Mouse (Mus musculus): ENCODE results near the gene Orc6. TPM values are rescaled to one million over a fixed set of nuclear protein-coding genes. Genes with fewer than 3 reads are reported as not detected.

The Orc6 gene
- 111 and 116 TPM in 2 replicates for polyA plus RNA-seq (2015; fragmentation: Nextera tagmentation; extraction: Ambion mirVana)

DNA sequence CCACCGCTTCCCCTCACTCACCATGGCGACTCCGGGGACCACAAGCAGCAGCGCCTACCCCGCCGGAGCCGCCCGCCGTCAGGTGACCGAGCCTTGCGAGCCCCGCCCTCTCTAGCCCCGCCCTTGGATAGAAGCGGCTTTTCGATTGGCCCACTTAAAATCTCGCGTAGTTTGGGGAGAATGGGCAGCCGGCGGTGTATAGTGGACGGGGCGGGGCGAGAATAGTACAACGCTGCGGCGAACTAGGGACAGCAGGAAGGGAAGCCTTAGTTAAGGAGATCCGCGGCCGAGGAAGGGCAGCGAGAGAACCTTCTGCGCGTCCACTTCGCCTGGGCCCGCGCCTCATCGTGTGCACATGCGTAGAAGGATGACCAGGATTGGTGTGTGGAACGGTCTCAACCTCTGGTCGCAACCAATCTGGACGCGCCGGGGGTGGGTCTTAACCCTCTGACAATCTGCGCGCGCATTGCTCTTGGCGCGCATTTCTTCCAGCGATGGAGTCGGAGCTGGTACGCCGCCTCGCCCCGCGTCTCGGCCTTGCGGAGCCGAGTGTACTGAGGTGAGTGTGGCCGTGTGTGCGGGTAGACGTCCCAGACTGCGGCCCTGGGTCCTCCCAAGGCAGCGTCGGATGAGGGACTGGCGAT lies at the start of gene Orc6, which contains the start of gene Vps35:
Gene Orc6 (plus strand): TSS at position 199 of the 644 bp plus-strand sequence.
Gene Vps35 (minus strand): TSS at position 369 of the 644 bp plus-strand sequence.
- no peaks in the 10 kb centered on the region for H3K27me3 ChIP-seq
- under 1% methylated on average over 63 of the region's 63 CpGs for WGBS
- peak within 1 kb of the TSS; percentile 94 for H3K4me3 ChIP-seq
- peak within 1 kb of the TSS; percentile 97 for H3K27ac ChIP-seq
- peak within 1 kb of the TSS; percentile 96 for H3K9ac ChIP-seq
- peaks cover 25% of the 10 kb centered on the region for H3K4me1 ChIP-seq
- H3K36me3 ChIP-seq: peaks cover 21% of the 10 kb centered on the region
- no peaks in the 10 kb centered on the region for H3K9me3 ChIP-seq
- peak within 1 kb of the TSS; percentile 85 for H3K4me2 ChIP-seq
- ATAC-seq (ENCODE audit: insufficient number of reproducible peaks, insufficient read depth, low FRiP score, low TSS enrichment, low read depth): peak; percentile 98

GRCm38 (mm10) chr8:85286846-85287245 lies 12.6 kb upstream of the Orc6 start:
- H3K36me3 ChIP-seq: peaks cover 66% of the 10 kb centered on the region
- H3K27me3 ChIP-seq: no peaks in the 10 kb centered on the region
- no peak overlapping the region for H3K27ac ChIP-seq
- H3K4me3 ChIP-seq: no peak overlapping the region
- ATAC-seq (ENCODE audit: insufficient number of reproducible peaks, insufficient read depth, low FRiP score, low TSS enrichment, low read depth): no peak
- no peaks in the 10 kb centered on the region for H3K9me3 ChIP-seq
- H3K4me2 ChIP-seq: no peak overlapping the region
- no peaks in the 10 kb centered on the region for H3K4me1 ChIP-seq
- 92% methylated on average over 1 of the region's 1 CpGs for WGBS
- H3K9ac ChIP-seq: no peak overlapping the region

DNA sequence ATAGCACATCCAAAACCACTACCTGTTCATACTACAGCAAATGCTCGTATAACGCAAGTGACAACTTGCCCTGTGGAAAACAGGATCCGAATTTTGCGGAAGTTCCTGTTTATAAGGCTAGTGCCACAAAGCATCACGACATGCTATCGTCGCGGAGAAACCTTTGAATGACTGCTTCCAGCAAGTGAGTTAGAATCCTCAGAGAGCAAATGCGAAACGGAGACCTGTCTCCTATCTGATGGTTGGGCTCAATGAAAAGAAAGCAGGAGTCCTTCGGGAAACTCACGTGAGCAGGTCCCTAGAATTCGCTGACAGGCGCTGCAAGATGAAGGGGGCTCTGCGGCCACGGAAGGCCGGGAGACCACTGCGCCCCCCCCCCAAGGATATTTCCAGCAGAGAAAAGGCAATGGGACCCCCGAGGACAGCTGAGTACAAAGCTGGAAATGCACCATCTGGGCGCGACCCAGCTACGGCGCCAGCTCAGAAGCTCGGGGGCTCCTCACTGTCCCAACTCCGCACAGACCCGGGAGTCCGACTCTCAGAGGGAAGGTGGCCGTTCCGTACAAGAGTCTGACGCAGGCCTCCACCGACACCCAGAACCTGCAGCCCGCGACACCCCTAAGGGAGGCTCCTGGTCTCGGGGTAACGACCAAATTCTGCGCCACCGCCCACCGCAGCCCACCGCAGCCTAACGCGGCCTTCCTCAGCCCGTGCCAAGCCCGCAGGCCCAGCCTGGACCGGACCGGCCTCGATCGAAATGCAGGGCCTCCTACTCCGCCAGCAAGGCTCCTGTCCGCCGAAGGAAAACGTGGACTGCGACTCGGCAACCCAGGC lies 615 bp upstream of the Orc6 start:
- Histone ChIP-seq H3K4me2 (peak overlapping the region; percentile 85), H3K9ac (peak overlapping the region; percentile 96), H3K27me3 (no peaks in the 10 kb centered on the region), H3K4me3 (peak overlapping the region; percentile 94), H3K9me3 (no peaks in the 10 kb centered on the region), H3K27ac (peak overlapping the region; percentile 97), H3K36me3 (peaks cover 22% of the 10 kb centered on the region), H3K4me1 (peaks cover 25% of the 10 kb centered on the region)
- WGBS: under 1% methylated on average over 52 of the region's 53 CpGs
- ATAC-seq (ENCODE audit: insufficient number of reproducible peaks, insufficient read depth, low FRiP score, low TSS enrichment, low read depth): 0 out of 2 replicates have a peak, but pooled peaks have one; percentile 28

DNA sequence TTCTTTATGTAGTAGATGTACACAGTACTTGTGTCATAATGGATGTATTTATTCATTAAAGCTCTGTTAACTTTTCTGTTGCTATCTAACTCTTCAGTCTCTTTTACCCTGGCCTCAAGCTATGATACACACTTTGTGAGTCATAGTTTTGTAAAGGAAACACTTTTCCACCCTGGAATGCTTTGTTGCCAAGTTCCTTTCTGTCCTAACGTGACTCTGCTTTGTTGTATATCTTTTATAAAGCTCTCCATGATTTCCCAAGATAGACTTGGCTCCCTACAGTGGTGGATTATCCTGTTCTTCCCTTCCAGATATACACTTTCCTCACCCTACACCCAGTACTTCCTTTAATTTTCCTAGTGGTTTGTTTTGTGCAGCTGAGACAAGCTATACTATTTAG lies 2.5 kb downstream of the Orc6 start:
- H3K4me3 ChIP-seq: no peak overlapping the region
- H3K4me2 ChIP-seq: no peak overlapping the region
- peaks cover 25% of the 10 kb centered on the region for H3K4me1 ChIP-seq
- no peaks in the 10 kb centered on the region for H3K27me3 ChIP-seq
- 61% methylated on average over 1 of the region's 1 CpGs for WGBS
- H3K9me3 ChIP-seq: no peaks in the 10 kb centered on the region
- peaks cover 41% of the 10 kb centered on the region for H3K36me3 ChIP-seq
- ATAC-seq (ENCODE audit: insufficient number of reproducible peaks, insufficient read depth, low FRiP score, low TSS enrichment, low read depth): no peak
- no peak overlapping the region for H3K9ac ChIP-seq
- no peak overlapping the region for H3K27ac ChIP-seq

GRCm38 (mm10) chr8:85302931-85303330 lies 3.5 kb downstream of the Orc6 start:
- no peak overlapping the region for H3K4me2 ChIP-seq
- H3K27ac ChIP-seq: no peak overlapping the region
- H3K9me3 ChIP-seq: no peaks in the 10 kb centered on the region
- H3K4me3 ChIP-seq: no peak overlapping the region
- no peak overlapping the region for H3K9ac ChIP-seq
- no peaks in the 10 kb centered on the region for H3K27me3 ChIP-seq
- H3K4me1 ChIP-seq: peaks cover 20% of the 10 kb centered on the region
- H3K36me3 ChIP-seq: peaks cover 48% of the 10 kb centered on the region
- no peak for ATAC-seq (ENCODE audit: insufficient number of reproducible peaks, insufficient read depth, low FRiP score, low TSS enrichment, low read depth)
- WGBS: 92% methylated on average over 3 of the region's 3 CpGs

DNA sequence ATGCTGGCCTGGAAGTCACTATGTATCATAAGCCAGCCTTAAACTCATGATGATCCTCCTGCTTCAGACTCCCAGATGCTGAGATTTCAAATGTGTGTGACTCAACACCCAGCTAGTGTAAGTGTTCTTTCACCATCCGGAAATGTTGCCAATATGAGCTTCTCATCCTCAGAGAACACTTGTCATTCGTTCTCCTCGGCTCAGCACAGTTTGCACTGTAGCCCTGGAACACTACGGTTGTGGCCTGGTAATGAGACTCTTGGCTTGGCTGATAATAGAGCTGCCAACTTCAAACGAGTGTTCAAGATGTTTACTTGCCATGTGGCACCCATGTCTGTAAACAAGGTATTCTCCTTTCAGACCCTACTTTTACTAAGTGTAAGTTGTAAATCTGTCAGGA lies 4.1 kb downstream of the Orc6 start:
- Histone ChIP-seq H3K9ac (no peak overlapping the region), H3K27ac (no peak overlapping the region), H3K4me2 (no peak overlapping the region), H3K36me3 (peaks cover 54% of the 10 kb centered on the region), H3K9me3 (no peaks in the 10 kb centered on the region), H3K4me1 (peaks cover 14% of the 10 kb centered on the region), H3K4me3 (no peak overlapping the region), H3K27me3 (no peaks in the 10 kb centered on the region)
- ATAC-seq (ENCODE audit: insufficient number of reproducible peaks, insufficient read depth, low FRiP score, low TSS enrichment, low read depth): no peak
- WGBS: 87% methylated on average over 5 of the region's 5 CpGs

DNA sequence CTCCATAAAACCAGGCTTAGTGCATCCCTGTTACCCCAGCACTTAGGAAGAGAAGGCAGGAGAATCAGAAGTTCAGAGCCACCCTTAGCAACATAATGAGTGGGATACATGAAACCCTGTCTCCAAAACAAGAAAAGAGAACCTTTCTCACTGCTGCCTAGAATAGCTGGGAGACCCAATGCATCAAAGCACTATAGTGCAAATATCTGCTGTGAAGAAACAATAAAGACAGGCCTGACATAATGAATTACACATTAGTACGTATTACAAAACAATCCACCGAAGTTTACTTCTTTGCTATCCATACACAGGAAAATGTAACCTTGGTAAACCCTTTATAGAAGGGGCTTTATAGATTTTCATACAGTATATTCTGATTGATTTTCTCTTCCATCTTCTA lies 9.1 kb downstream of the Orc6 start:
- Histone ChIP-seq H3K27ac (no peak overlapping the region), H3K36me3 (peaks cover 50% of the 10 kb centered on the region), H3K9ac (no peak overlapping the region), H3K9me3 (no peaks in the 10 kb centered on the region), H3K4me2 (no peak overlapping the region), H3K4me3 (no peak overlapping the region), H3K4me1 (no peaks in the 10 kb centered on the region), H3K27me3 (no peaks in the 10 kb centered on the region)
- no peak for ATAC-seq (ENCODE audit: insufficient number of reproducible peaks, insufficient read depth, low FRiP score, low TSS enrichment, low read depth)
- 89% methylated on average over 2 of the region's 2 CpGs for WGBS

DNA sequence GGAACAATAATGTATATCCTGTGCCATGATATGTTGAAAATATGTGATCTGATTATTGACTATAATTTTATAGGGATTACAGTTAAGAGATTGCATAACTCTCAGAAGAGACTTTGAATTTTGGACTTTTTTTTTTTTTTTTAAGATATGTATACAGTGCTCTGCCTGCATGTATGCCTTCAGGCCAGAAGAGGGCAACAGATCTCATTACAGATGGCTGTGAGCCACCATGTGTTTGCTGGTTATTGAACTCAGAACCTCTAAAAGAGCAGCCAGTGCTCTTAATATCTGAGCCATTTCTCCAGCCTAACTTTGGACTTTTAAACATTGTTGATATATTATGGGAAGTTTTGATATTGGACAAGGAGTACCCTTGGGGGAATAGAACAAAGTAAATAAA lies 12.3 kb downstream of the Orc6 start:
- no peaks in the 10 kb centered on the region for H3K4me1 ChIP-seq
- no peaks in the 10 kb centered on the region for H3K9me3 ChIP-seq
- no peaks in the 10 kb centered on the region for H3K27me3 ChIP-seq
- no peak overlapping the region for H3K27ac ChIP-seq
- H3K9ac ChIP-seq: no peak overlapping the region
- H3K4me2 ChIP-seq: no peak overlapping the region
- ATAC-seq (ENCODE audit: insufficient number of reproducible peaks, insufficient read depth, low FRiP score, low TSS enrichment, low read depth): no peak
- no peak overlapping the region for H3K4me3 ChIP-seq
- peaks cover 26% of the 10 kb centered on the region for H3K36me3 ChIP-seq

- no peaks in the 10 kb centered on the region for H3K27me3 ChIP-seq
- ATAC-seq (ENCODE audit: insufficient number of reproducible peaks, insufficient read depth, low FRiP score, low TSS enrichment, low read depth): no peak
- 79% methylated on average over 3 of the region's 3 CpGs for WGBS
Observed at GRCm38 (mm10) chr8:85313036-85313435, 13.6 kb downstream of the Orc6 start.

DNA sequence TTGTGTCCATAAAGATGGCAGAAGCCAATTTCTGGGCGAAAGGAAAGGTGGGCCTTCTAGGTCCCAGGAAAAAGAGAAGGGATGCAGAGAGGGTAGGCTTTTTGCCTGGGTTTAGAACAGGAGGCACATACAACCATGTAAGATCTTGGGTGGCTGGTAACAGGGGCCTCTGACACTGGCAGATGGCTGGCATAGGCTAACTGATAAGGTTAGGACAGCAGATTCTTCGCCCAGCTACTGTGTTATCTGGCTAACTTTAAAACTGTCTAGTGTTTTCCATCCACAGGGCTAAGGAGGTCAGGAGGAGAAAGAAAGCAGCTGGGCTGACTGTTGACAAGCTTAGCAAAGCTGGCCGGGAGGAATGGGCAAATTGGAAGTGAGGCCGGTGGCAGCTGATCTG lies 19.1 kb downstream of the Orc6 start:
- Histone ChIP-seq H3K36me3 (no peaks in the 10 kb centered on the region), H3K9me3 (no peaks in the 10 kb centered on the region), H3K9ac (no peak overlapping the region), H3K4me2 (no peak overlapping the region), H3K4me3 (no peak overlapping the region), H3K27me3 (no peaks in the 10 kb centered on the region), H3K4me1 (no peaks in the 10 kb centered on the region), H3K27ac (no peak overlapping the region)
- 90% methylated on average over 4 of the region's 4 CpGs for WGBS
- ATAC-seq (ENCODE audit: insufficient number of reproducible peaks, insufficient read depth, low FRiP score, low TSS enrichment, low read depth): no peak

More at GRCm38 (mm10) chr8:85313036-85313435, 13.6 kb downstream of the Orc6 start:
- Histone ChIP-seq H3K27ac (no peak overlapping the region), H3K36me3 (peaks cover 16% of the 10 kb centered on the region), H3K9me3 (no peaks in the 10 kb centered on the region), H3K4me1 (no peaks in the 10 kb centered on the region), H3K9ac (no peak overlapping the region), H3K4me3 (no peak overlapping the region), H3K4me2 (no peak overlapping the region)

GRCm38 (mm10) chr8:85321981-85322380 lies 22.5 kb downstream of the Orc6 start:
- H3K27ac ChIP-seq: no peak overlapping the region
- H3K9me3 ChIP-seq: no peaks in the 10 kb centered on the region
- no peaks in the 10 kb centered on the region for H3K36me3 ChIP-seq
- no peak for ATAC-seq (ENCODE audit: insufficient number of reproducible peaks, insufficient read depth, low FRiP score, low TSS enrichment, low read depth)
- H3K4me2 ChIP-seq: no peak overlapping the region
- 72% methylated on average over 15 of the region's 15 CpGs for WGBS
- H3K4me1 ChIP-seq: no peaks in the 10 kb centered on the region
- H3K27me3 ChIP-seq: no peaks in the 10 kb centered on the region
- no peak overlapping the region for H3K4me3 ChIP-seq
- H3K9ac ChIP-seq: no peak overlapping the region

DNA sequence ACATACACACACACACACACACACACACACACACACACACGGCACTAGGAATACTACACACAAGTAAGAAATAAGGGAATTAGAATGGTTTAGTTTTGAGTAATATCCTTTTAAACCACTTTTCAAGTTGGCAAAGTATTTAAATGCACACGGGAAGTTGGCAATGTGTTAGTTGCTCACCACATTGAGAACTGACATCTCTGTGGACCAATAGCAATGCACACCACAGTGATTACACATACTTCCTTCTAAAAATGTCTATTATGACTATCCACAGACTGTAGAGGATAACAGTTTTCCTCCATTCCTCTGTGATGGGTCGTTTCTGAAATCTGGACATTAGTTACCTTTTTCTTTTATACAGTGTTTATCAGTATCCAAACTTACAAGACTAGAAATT lies 23.7 kb downstream of the Orc6 start:
- WGBS: 79% methylated on average over 3 of the region's 3 CpGs
- H3K4me2 ChIP-seq: no peak overlapping the region

More for the DNA sequence above, 23.7 kb downstream of the Orc6 start:
- H3K27ac ChIP-seq: no peak overlapping the region
- no peaks in the 10 kb centered on the region for H3K36me3 ChIP-seq
- no peak for ATAC-seq (ENCODE audit: insufficient number of reproducible peaks, insufficient read depth, low FRiP score, low TSS enrichment, low read depth)
- H3K9ac ChIP-seq: no peak overlapping the region
- no peaks in the 10 kb centered on the region for H3K27me3 ChIP-seq
- H3K4me1 ChIP-seq: no peaks in the 10 kb centered on the region
- no peaks in the 10 kb centered on the region for H3K9me3 ChIP-seq
- no peak overlapping the region for H3K4me3 ChIP-seq

All from embryonic facial prominence, embryonic 13.5 days (tissue).